7 mouse cellular contexts compared by ENCODE assay signal in the genomic region with DNA sequence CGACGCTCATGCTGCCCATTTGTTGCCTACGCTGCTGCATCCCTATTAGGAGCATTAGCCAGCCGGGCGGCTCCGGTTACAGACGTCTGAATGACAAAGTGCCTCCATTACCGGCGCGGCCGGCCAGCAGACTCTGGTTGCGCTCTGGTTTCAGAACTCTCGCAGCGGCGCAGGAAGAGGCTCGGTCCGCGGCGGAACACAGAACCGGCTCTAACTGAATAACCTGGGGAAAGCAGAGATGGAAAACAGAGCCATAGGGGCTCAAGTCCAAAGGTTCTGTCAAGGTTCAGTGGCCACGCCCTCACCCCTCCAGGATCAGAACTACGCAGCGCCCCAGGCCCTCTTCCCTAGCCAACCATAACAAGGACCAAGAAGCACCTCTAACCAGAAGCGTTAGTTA. TPM values are rescaled to one million over a fixed set of nuclear protein-coding genes. Genes with fewer than 3 reads are reported as not detected.
DNase-seq lines count a peak whose midpoint lies in the region; ATAC-seq lines count a peak whose summit lies in the region.

No protein-coding gene starts in this region.

- peak overlapping the region; percentile 46 for H3K4me3 ChIP-seq in hindbrain, embryonic 12.5 days
- peak overlapping the region; percentile 48 for H3K4me3 ChIP-seq in limb, embryonic 15.5 days

- H3K36me3 ChIP-seq in hindbrain, embryonic 12.5 days, result no peaks in the 10 kb centered on the region
- no peaks in the 10 kb centered on the region for H3K36me3 ChIP-seq in limb, embryonic 15.5 days

- H3K4me1 ChIP-seq in hindbrain, embryonic 12.5 days, result peaks cover 63% of the 10 kb centered on the region
- H3K4me1 ChIP-seq in limb, embryonic 15.5 days, result peaks cover 68% of the 10 kb centered on the region

- peak overlapping the region; percentile 50 for H3K9ac ChIP-seq in hindbrain, embryonic 12.5 days
- no peak overlapping the region for H3K9ac ChIP-seq in limb, embryonic 15.5 days

- WGBS in hindbrain, embryonic 12.5 days, result under 1% methylated on average over 24 of the region's 24 CpGs
- WGBS in limb, embryonic 15.5 days, result under 1% methylated on average over 24 of the region's 24 CpGs

- 0 out of 2 replicates have a peak, but pooled peaks have one; percentile 4 for ATAC-seq in hindbrain, embryonic 12.5 days (ENCODE audit: low FRiP score)
- no peak for ATAC-seq in limb, embryonic 15.5 days (ENCODE audit: insufficient number of reproducible peaks, low FRiP score, low TSS enrichment, low read depth)
- no peak for ATAC-seq in megakaryocyte progenitor cell, adult 5-6 weeks (replicated peaks; ENCODE audit: poor library complexity)

- H3K27ac ChIP-seq in hindbrain, embryonic 12.5 days, result peak overlapping the region; percentile 40
- no peak overlapping the region for H3K27ac ChIP-seq in limb, embryonic 15.5 days

- no peaks in the 10 kb centered on the region for H3K9me3 ChIP-seq in hindbrain, embryonic 12.5 days (replicated peaks)
- H3K9me3 ChIP-seq in limb, embryonic 15.5 days, result no peaks in the 10 kb centered on the region

- DNase-seq in MN1 (ENCODE audit: low spot score), result peak; percentile 69
- DNase-seq in embryo, embryonic 10.5 days (ENCODE audit: low spot score), result peak; percentile 89
- DNase-seq in retina, postnatal 1 day, result peak; percentile 65
- no peak for DNase-seq in layer of hippocampus, postnatal 36 days

- H3K4me2 ChIP-seq in hindbrain, embryonic 12.5 days (replicated peaks), result peak overlapping the region; percentile 59
- peak overlapping the region; percentile 76 for H3K4me2 ChIP-seq in limb, embryonic 15.5 days

- peaks cover 71% of the 10 kb centered on the region for H3K27me3 ChIP-seq in hindbrain, embryonic 12.5 days
- peaks cover 94% of the 10 kb centered on the region for H3K27me3 ChIP-seq in limb, embryonic 15.5 days

RNA-seq across cellular contexts. Expression of a gene that starts 2.3 kb away (rescaled TPM):
- polyA plus RNA-seq in hindbrain, embryonic 12.5 days (2016; fragmentation: Nextera tagmentation; extraction: Ambion mirVana), result 38.6 and 41.3 TPM in 2 replicates
- 34.0 and 45.2 TPM in 2 replicates for polyA plus RNA-seq in limb, embryonic 15.5 days (2015; fragmentation: Nextera tagmentation; extraction: Ambion mirVana)
- total RNA-seq in layer of hippocampus, postnatal 36 days (2021), result 1 to 10 TPM in 1 of 2 experiments, under 1 TPM in 1; 0.91 to 1.3 TPM
- total RNA-seq in megakaryocyte progenitor cell, adult 5-6 weeks (2015), result not detected in 2 replicates
- total RNA-seq in megakaryocyte progenitor cell, adult 5-6 weeks (2017), result not detected in 2 replicates

Comparison
In these comparisons a context has a peak if more than half of its experiments do, and no peak if none do; other contexts are left out.
1. DNase-seq: peak in MN1 (single experiment), embryo, embryonic 10.5 days (single experiment) and retina, postnatal 1 day (single experiment); none in layer of hippocampus, postnatal 36 days (0 of 2).